Mouse (Mus musculus) G1E (cell line): ENCODE data around the gene Srsf9. TPM values are rescaled to one million over a fixed set of nuclear protein-coding genes. Genes with fewer than 3 reads are reported as not detected.
A peak's percentile ranks its signal among the peaks of the same experiment; 100 is the strongest.

ENCODE experiments used
- ATAC-seq: 2 replicates; pipeline ENCODE4 v1.8.0; 2016; ENCODE audit warnings: mild to moderate bottlenecking; ENCODE audit not compliant: insufficient number of reproducible peaks, poor library complexity, low FRiP score, severe bottlenecking; ENCODE audit errors: extremely low read depth
- DNase-seq: peaks from one replicate; pipeline ENCODE4 v3.0.0; 2012; ENCODE audit warnings: low spot score
- H3K27me3 ChIP-seq: 2 replicates; pipeline ENCODE4 v1.6.1; 2012; ENCODE audit warnings: mild to moderate bottlenecking, low read length, inconsistent platforms; ENCODE audit not compliant: insufficient read depth
- H3K36me3 ChIP-seq: replicated peaks from 2 replicates; pipeline ENCODE3; 2012; ENCODE audit warnings: mild to moderate bottlenecking, inconsistent platforms
- H3K4me1 ChIP-seq: 2 replicates; pipeline ENCODE4 v1.6.1; 2012; ENCODE audit warnings: low read depth, low read length, inconsistent platforms, mixed read lengths; ENCODE audit not compliant: insufficient read depth
- H3K4me3 ChIP-seq: 2 replicates; pipeline ENCODE4 v1.5.1; 2012; ENCODE audit warnings: low read depth, mild to moderate bottlenecking, inconsistent platforms, low read length, moderate library complexity, mixed read lengths
- H3K9me3 ChIP-seq: replicated peaks from 2 replicates; pipeline ENCODE4 v1.6.1; 2012; ENCODE audit warnings: inconsistent platforms
- CTCF ChIP-seq: IDR thresholded peaks from 2 replicates; pipeline ENCODE4 v1.5.1; 2012; ENCODE audit warnings: low read depth, low read length, inconsistent platforms, mixed read lengths
- GATA1 ChIP-seq: IDR thresholded peaks from 2 replicates; pipeline ENCODE4 v1.6.1; 2012; ENCODE audit warnings: borderline replicate concordance, low read length, inconsistent platforms, mixed read lengths
- GATA2 ChIP-seq: IDR thresholded peaks from 2 replicates; pipeline ENCODE4 v1.6.1; 2012; ENCODE audit warnings: low read depth, low read length, inconsistent platforms, borderline replicate concordance
- POLR2AphosphoS5 ChIP-seq: IDR thresholded peaks from 2 replicates; pipeline ENCODE4 v1.6.1; 2012; ENCODE audit warnings: low read depth, low read length, inconsistent platforms; ENCODE audit not compliant: insufficient replicate concordance
- TAL1 ChIP-seq: conservative IDR thresholded peaks from 2 replicates; pipeline ENCODE4 v1.6.1; 2012; ENCODE audit warnings: low read depth, low read length, inconsistent platforms, mixed read lengths
- polyA plus RNA-seq: library from polyadenylated mRNA; stranded (reverse); fragments of >175 nt; gene quantifications from 2 replicates; pipeline ENCODE4 v1.2.3, GENCODE M21; 2012
- total RNA-seq, 2 experiments: library from RNA; stranded (forward) in 1 of 2; stranded (reverse) in 1 of 2; fragments of 200-1000 nt in 1 of 2; fragments of >200 nt in 1 of 2; fragmentation: Nextera tagmentation in 1 of 2; gene quantifications; 2 replicates each; pipeline ENCODE4 v1.2.3; 2014 to 2017

Gene Srsf9
- total and polyA plus RNA-seq, 3 experiments = 47.6 to 114 (median 111) TPM

DNA sequence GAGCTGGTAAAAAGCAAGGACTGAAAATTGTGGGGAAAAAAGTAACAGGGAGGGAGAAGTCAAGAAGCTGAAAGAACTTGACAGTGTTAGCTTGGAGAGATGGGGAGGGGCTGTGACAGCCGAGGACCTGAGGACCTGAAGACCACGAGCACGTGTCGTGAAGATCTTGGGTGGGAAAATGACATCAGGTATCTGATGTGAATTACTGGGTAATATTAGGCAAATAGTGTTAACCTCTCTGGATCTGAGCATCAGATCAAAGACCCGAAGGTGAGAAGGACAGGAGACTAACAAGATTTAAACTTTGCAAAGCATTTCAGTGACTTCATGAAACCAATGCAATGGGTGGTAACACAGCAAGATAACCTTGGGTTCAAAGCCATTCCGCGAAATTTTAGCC is 13.0 kb downstream of the Srsf9 start:
- Histone ChIP-seq H3K36me3 (peaks cover 70% of the 10 kb centered on the region), H3K9me3 (no peaks in the 10 kb centered on the region), H3K27me3 (no peaks in the 10 kb centered on the region), H3K4me1 (peaks cover 60% of the 10 kb centered on the region), H3K4me3 (peak overlapping the region; percentile 98)
- DNase-seq = no peak
- ATAC-seq = no peak
- no peak for TF ChIP-seq GATA2
- TF ChIP-seq CTCF = no peak
- TF ChIP-seq GATA1 = no peak
- no peak for TF ChIP-seq POLR2AphosphoS5
- TF ChIP-seq TAL1 = no peak

- H3K36me3 ChIP-seq = peaks cover 70% of the 10 kb centered on the region
- peak; percentile 80 for DNase-seq
- ATAC-seq = peak; percentile 50; the same call in 1 of the 2 replicates
- H3K4me1 ChIP-seq = peaks cover 61% of the 10 kb centered on the region
- H3K27me3 ChIP-seq = no peaks in the 10 kb centered on the region
- H3K9me3 ChIP-seq = no peaks in the 10 kb centered on the region
- TF ChIP-seq TAL1 (no peak), POLR2AphosphoS5 (no peak), GATA2 (no peak), GATA1 (no peak), CTCF (no peak)
- H3K4me3 ChIP-seq = peak within 1 kb of the TSS; percentile 98
These were observed 13.8 kb downstream of the Srsf9 start, which contains the start of the genes Gatc and Triap1 for GRCm38 (mm10) chr5:115340577-115341313. Gene Gatc (minus strand): TSS chr5:115341178. Gene Triap1 (plus strand): TSS chr5:115341225.

- TF ChIP-seq GATA1 (no peak), GATA2 (no peak), POLR2AphosphoS5 (no peak), TAL1 (no peak), CTCF (no peak)
- peak; percentile 67 for DNase-seq
- no peaks in the 10 kb centered on the region for H3K9me3 ChIP-seq
- peaks cover 70% of the 10 kb centered on the region for H3K36me3 ChIP-seq
- H3K4me1 ChIP-seq = peaks cover 62% of the 10 kb centered on the region
- peak; percentile 61 for ATAC-seq
- H3K4me3 ChIP-seq = peak overlapping the region; percentile 98
- no peaks in the 10 kb centered on the region for H3K27me3 ChIP-seq
These were observed 14.6 kb downstream of the Srsf9 start for GRCm38 (mm10) chr5:115341314-115342165.

GRCm38 (mm10) chr5:115347564-115347963 is 20.6 kb downstream of the Srsf9 start:
- Histone ChIP-seq H3K9me3 (peaks cover 3% of the 10 kb centered on the region), H3K27me3 (peaks cover 4% of the 10 kb centered on the region), H3K4me1 (peaks cover 47% of the 10 kb centered on the region), H3K4me3 (peak overlapping the region; percentile 95), H3K36me3 (peaks cover 48% of the 10 kb centered on the region)
- ATAC-seq (peak; percentile 57; the same call in 1 of the 2 replicates), DNase-seq (peak; percentile 80)
- TF ChIP-seq GATA2 = no peak
- TF ChIP-seq CTCF = peak; percentile 76
- TF ChIP-seq GATA1 = no peak

- Histone ChIP-seq H3K27me3 (peaks cover 9% of the 10 kb centered on the region), H3K36me3 (peaks cover 37% of the 10 kb centered on the region), H3K9me3 (peaks cover 3% of the 10 kb centered on the region), H3K4me1 (peaks cover 35% of the 10 kb centered on the region), H3K4me3 (peak within 1 kb of the TSS; percentile 95)
- TF ChIP-seq CTCF = no peak
- TF ChIP-seq POLR2AphosphoS5 = no peak
- TF ChIP-seq GATA1 = no peak
- no peak for TF ChIP-seq TAL1
- TF ChIP-seq GATA2 = no peak
- DNase-seq (peak; percentile 99), ATAC-seq (peak; percentile 84)
These were observed 21.7 kb downstream of the Srsf9 start, which contains the start of gene Cox6a1 for GRCm38 (mm10) chr5:115348546-115349224. Gene Cox6a1 (minus strand): TSS chr5:115348981.
